Mouse (Mus musculus) erythroblast, embryonic 14.5 days (primary cell): Measurements from ENCODE around the gene Glycam1.

Experiments used
- GATA1 ChIP-seq: IDR thresholded peaks from 2 replicates; pipeline ENCODE4 v1.6.1; 2012; ENCODE audit warnings: low read length, inconsistent platforms, mixed read lengths
- TAL1 ChIP-seq: IDR thresholded peaks from 3 replicates; pipeline ENCODE4 v1.6.1; 2012; ENCODE audit warnings: low read length, inconsistent platforms, mixed read lengths

GRCm38 (mm10) chr15:103518600-103519385, 46.1 kb downstream of the Glycam1 start:
- TF ChIP-seq GATA1 (no peak), TAL1 (no peak)
